Mouse (Mus musculus) forebrain, postnatal 0 days (tissue): Measurements from ENCODE around the gene Wscd1. TPM values are rescaled to one million over a fixed set of nuclear protein-coding genes. Genes with fewer than 3 reads are reported as not detected.
A peak's percentile ranks its signal among the peaks of the same experiment; 100 is the strongest.

ENCODE experiments used
- ATAC-seq: fragments of 200-750 bp; cut with Nextera tagmentation; 2 replicates; pipeline ENCODE4 v1.8.0; 2017; ENCODE audit warnings: mild to moderate bottlenecking, moderate library complexity
- DNase-seq: peaks from one replicate; pipeline ENCODE4 v3.0.0-alpha.2; 2015
- H3K27ac ChIP-seq: fragments of 300-500 bp; sonication (generic); 2 replicates; pipeline ENCODE4 v1.5.1; 2014; ENCODE audit warnings: low read depth, mild to moderate bottlenecking, antibody characterized with exemption, low read length, moderate library complexity, mixed read lengths
- H3K27me3 ChIP-seq: fragments of 300-500 bp; sonication (generic); 2 replicates; pipeline ENCODE4 v1.6.1; 2014; ENCODE audit warnings: mild to moderate bottlenecking, low read length, mixed read lengths; ENCODE audit not compliant: insufficient read depth
- H3K36me3 ChIP-seq: fragments of 300-500 bp; sonication (generic); 2 replicates; pipeline ENCODE4 v1.6.1; 2014; ENCODE audit warnings: mild to moderate bottlenecking, moderate library complexity; ENCODE audit not compliant: insufficient read depth
- H3K4me1 ChIP-seq: fragments of 300-500 bp; sonication (generic); 2 replicates; pipeline ENCODE4 v1.6.1; 2014; ENCODE audit warnings: antibody characterized with exemption; ENCODE audit not compliant: insufficient read depth
- H3K4me2 ChIP-seq: fragments of 300-500 bp; sonication (generic); 2 replicates; pipeline ENCODE4 v1.6.1; 2014; ENCODE audit warnings: low read depth, mild to moderate bottlenecking, moderate library complexity
- H3K4me3 ChIP-seq: fragments of 300-500 bp; sonication (generic); 2 replicates; pipeline ENCODE4 v1.5.1; 2014; ENCODE audit warnings: low read depth, low read length, mixed read lengths
- H3K9ac ChIP-seq: fragments of 300-500 bp; sonication (generic); 2 replicates; pipeline ENCODE4 v1.6.1; 2014; ENCODE audit warnings: mild to moderate bottlenecking
- H3K9me3 ChIP-seq: fragments of 300-500 bp; sonication (generic); 2 replicates; pipeline ENCODE4 v1.6.1; 2016; ENCODE audit warnings: low read length
- CTCF ChIP-seq: sonication (generic); IDR thresholded peaks from 2 replicates; pipeline ENCODE4 v1.5.1; 2016; ENCODE audit warnings: antibody characterized with exemption, control low read depth, low read depth
- WGBS: fragments of 180-500 bp; shearing (Covaris S2); extraction: QIAGEN DNeasy Blood & Tissue Kit; methylation state at CpG from one replicate; pipeline ENCODE4 v1.1.7; 2014; 5-methylcytosine and 5-hydroxymethylcytosine counted together
- polyA plus RNA-seq: library from polyadenylated mRNA; unstranded; fragments of >200 nt; fragmentation: Nextera tagmentation; extraction: Ambion mirVana; gene quantifications from 2 replicates; pipeline ENCODE4 v1.2.1, GENCODE M21; 2015
- total RNA-seq: library from RNA; depleted of rRNA; stranded (reverse); fragments of >200 nt; gene quantifications from 2 replicates; pipeline ENCODE4 v1.2.3, GENCODE M21; 2014

The Wscd1 gene
- total and polyA plus RNA-seq, 2 experiments from 2014 or later = 63.1 to 91.6 TPM

DNA sequence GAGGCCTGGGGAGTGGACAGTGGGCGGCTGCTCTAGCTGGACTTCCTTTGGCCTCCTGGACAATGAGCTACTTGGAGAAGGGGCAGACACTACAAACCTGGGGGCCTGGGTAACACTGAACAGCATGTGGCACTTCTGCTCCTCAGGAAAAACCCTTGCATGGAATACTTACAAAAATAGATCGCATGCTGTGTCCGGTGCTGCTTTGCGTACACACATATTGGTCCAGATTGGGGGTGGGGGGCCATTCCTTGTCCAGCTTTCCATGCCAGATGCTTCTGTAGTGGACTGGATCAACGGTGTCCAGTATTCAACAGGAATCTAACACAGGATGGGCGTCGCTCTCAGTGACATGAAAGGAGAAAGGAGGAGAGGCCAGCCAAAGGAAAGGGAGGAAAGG, 2.0 kb upstream of the Wscd1 start:
- no peak for DNase-seq
- WGBS = 69% methylated on average over 7 of the region's 7 CpGs

DNA sequence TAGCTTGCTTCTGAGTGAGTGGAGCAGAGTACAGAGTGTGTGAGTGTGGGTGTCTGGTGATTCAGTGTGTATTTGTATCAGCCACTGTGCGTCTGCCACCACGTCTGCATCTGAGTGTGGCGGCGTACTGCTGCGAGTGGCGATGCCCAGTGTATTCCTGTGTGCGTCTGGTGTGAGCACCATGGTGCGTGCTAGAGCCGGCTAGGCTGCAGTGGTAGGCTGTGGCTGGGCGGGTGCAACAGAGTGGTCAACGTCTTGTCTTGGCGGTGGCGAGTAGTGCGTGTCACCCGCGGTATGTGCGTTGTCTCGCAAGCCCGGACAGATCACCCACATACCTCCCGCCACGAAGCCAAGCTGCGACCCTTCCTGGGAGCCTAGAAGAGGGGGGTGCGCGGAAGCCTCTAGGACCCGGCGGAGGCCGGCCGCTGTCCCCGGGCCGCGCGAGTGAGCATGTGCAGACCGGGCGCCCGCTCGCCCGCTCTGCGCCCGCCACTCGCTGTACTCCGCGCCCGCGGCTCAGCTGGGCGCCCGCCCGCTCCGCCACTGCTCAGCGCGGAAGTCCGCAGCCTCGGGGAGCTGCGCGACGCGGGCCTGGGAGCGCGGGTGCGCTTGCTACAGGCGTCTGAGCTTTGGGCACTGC, 934 bp downstream of the Wscd1 start:
- H3K27ac ChIP-seq = peak overlapping the region; percentile 78
- ATAC-seq (peak; percentile 95), DNase-seq (peak; percentile 84)
- peak overlapping the region; percentile 93 for H3K4me2 ChIP-seq
- peaks cover 14% of the 10 kb centered on the region; the same call in 1 of the 2 replicates for H3K4me1 ChIP-seq
- peak overlapping the region; percentile 74 for H3K4me3 ChIP-seq
- under 1% methylated on average over 41 of the region's 60 CpGs for WGBS
- no peak; the same call in 1 of the 2 replicates for TF ChIP-seq CTCF
- peak overlapping the region; percentile 77 for H3K9ac ChIP-seq
- no peaks in the 10 kb centered on the region for H3K9me3 ChIP-seq
- H3K36me3 ChIP-seq = no peaks in the 10 kb centered on the region
- no peaks in the 10 kb centered on the region for H3K27me3 ChIP-seq

More for the DNA sequence above, 2.0 kb upstream of the Wscd1 start:
- Histone ChIP-seq H3K4me3 (no peak overlapping the region), H3K27me3 (no peaks in the 10 kb centered on the region), H3K36me3 (no peaks in the 10 kb centered on the region), H3K9me3 (no peaks in the 10 kb centered on the region), H3K4me1 (no peaks in the 10 kb centered on the region), H3K9ac (no peak overlapping the region), H3K4me2 (no peak overlapping the region), H3K27ac (no peak overlapping the region)
- TF ChIP-seq CTCF = no peak
- ATAC-seq = no peak

DNA sequence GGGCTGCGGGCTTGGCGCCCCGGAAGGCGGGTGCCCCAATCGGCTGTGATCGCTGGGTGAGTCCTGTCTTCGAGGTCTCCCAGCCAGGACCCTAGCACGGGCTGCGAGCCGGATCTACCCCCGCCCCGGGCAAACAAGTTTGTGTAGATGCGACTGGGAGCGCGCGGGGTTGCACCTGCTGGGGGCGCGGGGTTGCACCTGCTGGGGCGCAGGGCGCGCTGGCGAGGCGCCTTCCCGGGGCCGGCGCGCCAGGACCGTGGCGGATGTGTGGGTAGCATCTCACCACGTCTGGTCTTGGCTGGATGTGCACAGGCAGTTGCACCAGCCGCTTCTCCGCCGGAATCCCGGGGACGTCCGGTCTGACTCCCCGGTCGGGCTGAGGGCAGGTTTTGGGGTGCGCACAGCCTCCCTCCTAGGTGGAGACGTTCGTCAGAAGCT, 1.5 kb downstream of the Wscd1 start:
- H3K9me3 ChIP-seq = no peaks in the 10 kb centered on the region
- peak overlapping the region; percentile 77 for H3K9ac ChIP-seq
- peak overlapping the region; percentile 78 for H3K27ac ChIP-seq
- H3K4me1 ChIP-seq = peaks cover 14% of the 10 kb centered on the region; the same call in 1 of the 2 replicates
- H3K4me3 ChIP-seq = peak overlapping the region; percentile 74
- peak; percentile 13; the same call in 1 of the 2 replicates for TF ChIP-seq CTCF
- H3K4me2 ChIP-seq = peak overlapping the region; percentile 93
- no peaks in the 10 kb centered on the region for H3K27me3 ChIP-seq
- under 1% methylated on average over 39 of the region's 41 CpGs for WGBS
- no peaks in the 10 kb centered on the region for H3K36me3 ChIP-seq
- peak; percentile 45 for ATAC-seq
- DNase-seq = no peak

DNA sequence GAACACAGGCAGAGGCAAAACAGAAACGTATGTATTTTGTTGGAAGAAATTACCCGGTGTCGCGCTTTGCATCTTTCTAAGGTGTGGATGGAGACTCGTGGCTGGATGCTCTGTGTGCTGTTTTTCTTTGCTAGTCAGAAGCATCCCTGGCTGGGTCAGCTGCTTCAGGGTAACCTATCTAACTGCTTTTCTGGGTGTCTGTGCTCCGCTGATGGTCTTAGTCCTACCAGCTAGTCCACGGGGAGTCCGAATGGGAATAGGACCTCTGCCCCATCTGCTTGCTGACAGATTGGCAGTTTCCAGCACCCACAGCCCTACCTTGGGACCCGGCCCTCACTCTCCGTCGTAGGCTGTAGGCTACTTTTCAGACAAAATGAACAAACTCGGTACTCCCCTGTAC, 2.0 kb downstream of the Wscd1 start:
- peaks cover 14% of the 10 kb centered on the region; the same call in 1 of the 2 replicates for H3K4me1 ChIP-seq
- WGBS = 12% methylated on average over 12 of the region's 12 CpGs
- TF ChIP-seq CTCF = no peak

DNA sequence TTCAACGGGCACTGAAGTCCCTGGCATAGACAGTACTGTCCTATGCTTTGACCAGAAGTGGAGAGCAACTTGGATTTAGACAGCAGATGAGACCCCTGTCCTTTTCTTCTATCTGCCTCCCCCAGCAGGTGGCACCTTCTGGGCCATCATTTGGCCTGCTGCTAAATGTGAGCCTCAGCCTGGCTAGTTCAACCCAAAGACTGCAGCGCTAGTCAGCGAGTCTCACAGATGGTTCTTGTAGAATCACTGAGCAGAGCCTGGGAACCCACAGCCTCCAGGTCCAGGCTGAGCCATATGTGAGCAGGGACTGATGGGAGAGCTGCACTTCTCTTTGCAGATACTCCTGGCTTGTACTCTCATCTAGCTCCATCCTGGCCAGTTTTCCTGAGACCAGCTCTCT, 2.9 kb downstream of the Wscd1 start:
- Histone ChIP-seq H3K27ac (no peak overlapping the region), H3K4me2 (peak overlapping the region; percentile 93), H3K4me3 (peak overlapping the region; percentile 74), H3K36me3 (no peaks in the 10 kb centered on the region), H3K27me3 (no peaks in the 10 kb centered on the region), H3K9ac (peak overlapping the region; percentile 77; the same call in 1 of the 2 replicates), H3K9me3 (no peaks in the 10 kb centered on the region), H3K4me1 (peaks cover 16% of the 10 kb centered on the region; the same call in 1 of the 2 replicates)
- TF ChIP-seq CTCF = peak; percentile 22; the same call in 1 of the 2 replicates
- no peak for DNase-seq
- ATAC-seq = no peak
- WGBS = 53% methylated on average over 3 of the region's 3 CpGs

More for the DNA sequence above, 2.0 kb downstream of the Wscd1 start:
- Histone ChIP-seq H3K9ac (peak overlapping the region; percentile 77), H3K36me3 (no peaks in the 10 kb centered on the region), H3K4me2 (peak overlapping the region; percentile 93), H3K27me3 (no peaks in the 10 kb centered on the region), H3K9me3 (no peaks in the 10 kb centered on the region), H3K27ac (peak overlapping the region; percentile 78), H3K4me3 (peak overlapping the region; percentile 74)
- ATAC-seq (no peak), DNase-seq (no peak)

DNA sequence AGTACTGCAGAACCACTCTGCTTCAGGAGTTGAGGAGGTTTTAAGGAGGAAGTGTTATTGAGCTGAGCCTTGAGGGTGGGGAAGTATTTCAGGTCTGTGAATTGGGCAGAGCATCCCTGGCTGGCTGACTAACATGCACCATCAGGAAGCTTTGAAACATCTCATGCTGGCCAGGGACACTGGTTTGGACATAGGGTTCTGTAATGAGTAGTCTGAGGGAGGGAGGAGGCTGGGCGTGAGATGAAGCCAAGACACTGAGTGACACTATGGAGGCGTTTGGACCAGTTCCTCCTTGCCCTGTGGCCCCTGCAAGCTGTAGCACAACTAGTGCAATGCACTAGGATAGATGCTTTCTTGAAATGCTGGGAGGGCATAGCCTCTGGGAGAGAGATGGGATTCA, 5.4 kb downstream of the Wscd1 start:
- Histone ChIP-seq H3K27me3 (no peaks in the 10 kb centered on the region), H3K4me3 (no peak overlapping the region), H3K36me3 (no peaks in the 10 kb centered on the region), H3K4me2 (peak overlapping the region; percentile 4; the same call in 1 of the 2 replicates), H3K4me1 (peaks cover 31% of the 10 kb centered on the region; the same call in 1 of the 2 replicates), H3K9ac (no peak overlapping the region), H3K9me3 (no peaks in the 10 kb centered on the region), H3K27ac (no peak overlapping the region)
- ATAC-seq (no peak), DNase-seq (no peak)
- no peak for TF ChIP-seq CTCF
- 52% methylated on average over 2 of the region's 2 CpGs for WGBS

DNA sequence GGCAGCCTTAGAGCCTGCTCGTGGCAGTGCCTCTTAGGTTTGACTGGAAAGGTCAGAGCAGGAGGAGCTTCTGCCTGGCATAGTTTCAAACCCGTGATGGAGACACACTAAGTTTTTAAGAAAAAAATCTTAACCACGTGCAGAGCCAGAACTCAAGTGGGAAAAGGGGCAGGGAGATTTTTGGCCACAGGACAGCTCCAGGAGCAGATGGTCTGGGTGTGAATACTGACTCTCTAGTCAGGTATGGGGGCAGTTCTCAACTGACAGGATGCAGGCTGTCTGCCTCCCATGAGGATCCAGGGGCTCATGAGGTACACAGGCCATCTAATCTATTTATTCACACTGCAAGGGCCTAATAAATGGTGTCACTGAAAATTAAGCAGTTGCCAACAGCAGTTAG, 6.6 kb downstream of the Wscd1 start:
- Histone ChIP-seq H3K4me1 (peaks cover 31% of the 10 kb centered on the region; the same call in 1 of the 2 replicates), H3K36me3 (peaks cover 4% of the 10 kb centered on the region; the same call in 1 of the 2 replicates), H3K9ac (no peak overlapping the region), H3K27me3 (no peaks in the 10 kb centered on the region), H3K4me3 (no peak overlapping the region), H3K9me3 (no peaks in the 10 kb centered on the region), H3K27ac (no peak overlapping the region), H3K4me2 (no peak overlapping the region)
- TF ChIP-seq CTCF = no peak
- 20% methylated on average over 3 of the region's 3 CpGs for WGBS
- ATAC-seq (no peak), DNase-seq (no peak)
